Mouse (Mus musculus) erythroblast, adult 5-6 weeks (primary cell): ENCODE measurements around the gene Rccd1. TPM values are rescaled to one million over a fixed set of nuclear protein-coding genes. Genes with fewer than 3 reads are reported as not detected.
A peak's percentile ranks its signal among the peaks of the same experiment; 100 is the strongest.

Source experiments
- ATAC-seq: replicated peaks from 2 replicates; pipeline ENCODE4 v1.8.0; 2016; ENCODE audit warnings: moderate number of reproducible peaks, mild to moderate bottlenecking, moderate TSS enrichment, inconsistent platforms; ENCODE audit not compliant: poor library complexity, low FRiP score, severe bottlenecking
- total RNA-seq, 2 experiments: library from RNA; stranded (forward) in 1 of 2; stranded (reverse) in 1 of 2; fragments of 150-400 nt in 1 of 2; fragments of 200-764, 138-1000 nt in 1 of 2; gene quantifications; 2 replicates each; pipeline versions ENCODE4 v1.2.3 to v1.2.4; 2015 to 2017; ENCODE audit warnings: low replicate concordance in 2 of 2

The Rccd1 gene
- 2.5 and 18.8 TPM in 2 replicates for total RNA-seq (2015; ENCODE audit: low replicate concordance)
- 0.98 and 4.4 TPM in 2 replicates for total RNA-seq (2017; ENCODE audit: low replicate concordance)

GRCm38 (mm10) chr7:80324043-80324815, at the start of gene Rccd1:
Gene Rccd1 (minus strand): TSS chr7:80324454.
- peak; percentile 94 for ATAC-seq

GRCm38 (mm10) chr7:80373850-80374249, 49.6 kb upstream of the Rccd1 start:
- no peak for ATAC-seq

GRCm38 (mm10) chr7:80373352-80373751, 49.1 kb upstream of the Rccd1 start:
- ATAC-seq: no peak

- ATAC-seq: no peak
Measured at GRCm38 (mm10) chr7:80372667-80373066, 48.4 kb upstream of the Rccd1 start.

- no peak for ATAC-seq
Measured at GRCm38 (mm10) chr7:80372166-80372565, 47.9 kb upstream of the Rccd1 start.

- no peak for ATAC-seq
Measured at GRCm38 (mm10) chr7:80371041-80371751, 46.9 kb upstream of the Rccd1 start, which contains the start of gene Man2a2. Gene Man2a2 (minus strand): TSS chr7:80371375.

GRCm38 (mm10) chr7:80370649-80371040, 46.4 kb upstream of the Rccd1 start:
- ATAC-seq: no peak

GRCm38 (mm10) chr7:80369967-80370431, 45.7 kb upstream of the Rccd1 start:
- ATAC-seq: no peak

GRCm38 (mm10) chr7:80369461-80369860, 45.2 kb upstream of the Rccd1 start:
- ATAC-seq: no peak

GRCm38 (mm10) chr7:80368635-80369421, 44.6 kb upstream of the Rccd1 start:
- no peak for ATAC-seq

- ATAC-seq: no peak
Measured at GRCm38 (mm10) chr7:80368009-80368408, 43.8 kb upstream of the Rccd1 start.

- ATAC-seq: no peak
Measured at GRCm38 (mm10) chr7:80367232-80367631, 43.0 kb upstream of the Rccd1 start.

- ATAC-seq: no peak
Measured at GRCm38 (mm10) chr7:80365759-80366158, 41.5 kb upstream of the Rccd1 start.

- ATAC-seq: no peak
Measured at GRCm38 (mm10) chr7:80360435-80360834, 36.2 kb upstream of the Rccd1 start.

GRCm38 (mm10) chr7:80358039-80358438, 33.8 kb upstream of the Rccd1 start:
- ATAC-seq: no peak

GRCm38 (mm10) chr7:80357156-80357555, 32.9 kb upstream of the Rccd1 start:
- ATAC-seq: no peak

- no peak for ATAC-seq
Measured at GRCm38 (mm10) chr7:80356351-80356750, 32.1 kb upstream of the Rccd1 start.

- ATAC-seq: no peak
Measured at GRCm38 (mm10) chr7:80352920-80353319, 28.7 kb upstream of the Rccd1 start.

- ATAC-seq: no peak
Measured at GRCm38 (mm10) chr7:80350808-80351207, 26.6 kb upstream of the Rccd1 start.
